Mouse (Mus musculus) cortical plate, adult 2 months (tissue): ENCODE measurements around the gene Spem2.

Experiments used
- CTCF ChIP-seq: fragments of 200-500 bp; IDR thresholded peaks from 2 replicates; pipeline ENCODE4 v1.5.1; 2011; ENCODE audit warnings: mild to moderate bottlenecking, control low read depth, low read length; ENCODE audit not compliant: insufficient read depth; ENCODE audit errors: extremely low read depth
- POLR2A ChIP-seq: fragments of 200-500 bp; IDR thresholded peaks from 2 replicates; pipeline ENCODE4 v1.6.1; 2011; ENCODE audit warnings: mild to moderate bottlenecking, low read length, control low read depth; ENCODE audit not compliant: insufficient read depth; ENCODE audit errors: extremely low read depth

DNA sequence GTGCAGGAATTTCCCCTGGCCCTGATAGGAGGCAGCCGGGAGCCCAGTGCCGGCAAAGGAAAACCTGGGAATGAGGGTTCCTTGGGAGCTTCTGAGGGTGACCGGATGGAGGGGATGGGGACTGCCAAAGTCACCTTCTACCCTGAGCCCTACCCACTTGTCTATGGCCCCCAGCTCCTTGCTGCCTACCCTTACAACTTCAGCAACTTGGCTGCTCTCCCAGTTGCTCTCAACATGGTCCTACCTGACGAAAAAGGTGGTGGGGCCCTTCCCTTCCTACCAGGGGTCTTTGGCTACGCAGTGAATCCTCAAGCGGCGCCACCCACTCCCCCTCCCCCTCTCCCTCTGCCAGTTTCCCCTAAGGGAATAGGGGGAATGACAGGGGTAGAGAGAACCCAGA, 39.3 kb downstream of the Spem2 start:
- TF ChIP-seq POLR2A: no peak
- no peak for TF ChIP-seq CTCF
